Mouse (Mus musculus): Measurements from ENCODE around the gene Crat. TPM values are rescaled to one million over a fixed set of nuclear protein-coding genes. Genes with fewer than 3 reads are reported as not detected.

Gene Crat
- polyA plus RNA-seq, 1 experiment, result 37.9 TPM

GRCm38 (mm10) chr2:30366203-30366602, 49.4 kb downstream of the Crat start:
- 50% methylated on average over 5 of the region's 5 CpGs for WGBS
- no peak overlapping the region for H3K4me3 ChIP-seq (replicated peaks; ENCODE audit: control insufficient read depth, low read depth, low read length)
- peaks cover 2% of the 10 kb centered on the region; the same call in 1 of the 2 replicates for H3K4me1 ChIP-seq (ENCODE audit: control insufficient read depth, insufficient read depth, low read length)
- TF ChIP-seq POLR2A (IDR thresholded peaks at IDR 0.05; ENCODE audit: borderline replicate concordance, control insufficient read depth, low read depth, low read length) (no peak), CTCF (IDR thresholded peaks at IDR 0.05; ENCODE audit: control insufficient read depth, insufficient read depth, low read length) (no peak)
- H3K27ac ChIP-seq (ENCODE audit: control insufficient read depth, insufficient read depth, low read depth, low read length, poor library complexity), result no peak overlapping the region

DNA sequence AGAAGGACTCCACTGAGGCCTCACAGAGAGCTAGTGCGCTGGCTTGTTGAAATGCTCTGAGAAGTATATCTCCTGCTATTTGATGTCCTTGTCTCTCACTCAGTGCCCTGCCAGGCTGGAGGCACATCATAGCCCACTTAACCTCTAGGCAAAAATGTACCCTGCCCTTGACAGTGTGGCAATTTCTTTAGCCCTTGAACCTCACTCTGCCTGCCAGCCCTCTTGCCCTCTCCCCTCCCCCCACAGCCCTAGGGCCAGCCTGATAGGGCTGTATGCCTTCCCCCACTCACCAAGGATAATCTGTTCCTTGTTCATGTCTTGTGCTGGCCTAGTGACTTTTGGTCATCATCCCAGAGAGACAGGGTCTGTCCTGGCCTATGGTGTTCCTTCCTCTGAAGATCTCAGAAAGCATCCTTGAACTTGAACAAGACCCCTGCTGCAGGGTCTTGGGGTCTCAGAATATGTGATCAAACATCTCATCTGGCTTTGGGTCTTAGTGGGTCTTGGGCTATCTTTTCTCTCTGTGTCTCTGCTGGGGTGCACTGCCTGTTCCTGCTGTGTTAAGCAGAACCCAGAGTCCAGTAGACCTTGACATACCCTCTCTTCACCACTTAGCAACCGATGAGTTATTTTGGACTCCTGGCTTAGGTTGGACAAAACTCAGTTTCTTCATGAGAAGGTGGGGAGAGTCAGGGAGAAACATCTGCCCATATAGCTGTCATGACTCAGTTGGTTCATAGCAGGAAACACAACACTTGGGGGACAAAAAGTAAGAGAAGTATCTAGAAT, 50.1 kb downstream of the Crat start:
- 90% methylated on average over 2 of the region's 2 CpGs for WGBS
- no peak for TF ChIP-seq CTCF (IDR thresholded peaks at IDR 0.05; ENCODE audit: control insufficient read depth, insufficient read depth, low read length)
- no peak for TF ChIP-seq POLR2A (IDR thresholded peaks at IDR 0.05; ENCODE audit: borderline replicate concordance, control insufficient read depth, low read depth, low read length)
- H3K27ac ChIP-seq (ENCODE audit: control insufficient read depth, insufficient read depth, low read depth, low read length, poor library complexity), result no peak overlapping the region

GRCm38 (mm10) chr2:30363773-30364650, 51.6 kb downstream of the Crat start, which contains the start of gene Miga2:
TSS of gene Miga2 (plus strand) at chr2:30364233.
- no peak for TF ChIP-seq CTCF (IDR thresholded peaks at IDR 0.05; ENCODE audit: control insufficient read depth, insufficient read depth, low read length)
- peak; percentile 78; the same call in 1 of the 2 replicates for TF ChIP-seq POLR2A (IDR thresholded peaks at IDR 0.05; ENCODE audit: borderline replicate concordance, control insufficient read depth, low read depth, low read length)
- H3K4me1 ChIP-seq (ENCODE audit: control insufficient read depth, insufficient read depth, low read length), result peaks cover 2% of the 10 kb centered on the region; the same call in 1 of the 2 replicates
- peak within 1 kb of the TSS; percentile 77 for H3K4me3 ChIP-seq (replicated peaks; ENCODE audit: control insufficient read depth, low read depth, low read length)
- no peak within 1 kb of the TSS; the same call in 1 of the 2 replicates for H3K27ac ChIP-seq (ENCODE audit: control insufficient read depth, insufficient read depth, low read depth, low read length, poor library complexity)
- under 1% methylated on average over 54 of the region's 54 CpGs for WGBS

More for the DNA sequence above, 50.1 kb downstream of the Crat start:
- no peak overlapping the region for H3K4me3 ChIP-seq (replicated peaks; ENCODE audit: control insufficient read depth, low read depth, low read length)
- H3K4me1 ChIP-seq (ENCODE audit: control insufficient read depth, insufficient read depth, low read length), result peaks cover 2% of the 10 kb centered on the region; the same call in 1 of the 2 replicates

DNA sequence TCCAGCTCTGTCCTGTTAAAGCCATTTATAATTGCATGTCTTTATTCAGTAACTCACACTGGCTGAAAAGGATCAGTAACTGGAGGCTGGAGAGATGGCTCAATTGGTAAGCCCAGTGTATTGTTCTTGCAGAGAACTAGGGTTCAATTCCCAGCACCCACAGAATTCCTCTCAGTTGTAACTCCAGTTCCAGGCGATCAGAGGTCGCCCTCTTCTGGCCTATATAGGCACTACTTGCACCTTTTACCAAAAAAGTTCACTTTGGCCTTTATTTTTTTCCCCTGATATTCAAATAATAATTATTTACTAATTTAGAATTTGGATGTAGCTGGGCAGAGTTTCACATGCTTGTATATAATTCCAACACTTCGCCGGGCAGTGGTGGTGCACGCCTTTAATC, 52.7 kb downstream of the Crat start:
- Histone ChIP-seq H3K27ac (ENCODE audit: control insufficient read depth, insufficient read depth, low read depth, low read length, poor library complexity) (no peak overlapping the region), H3K4me1 (ENCODE audit: control insufficient read depth, insufficient read depth, low read length) (peaks cover 2% of the 10 kb centered on the region; the same call in 1 of the 2 replicates), H3K4me3 (replicated peaks; ENCODE audit: control insufficient read depth, low read depth, low read length) (no peak overlapping the region)
- TF ChIP-seq POLR2A (IDR thresholded peaks at IDR 0.05; ENCODE audit: borderline replicate concordance, control insufficient read depth, low read depth, low read length) (no peak), CTCF (IDR thresholded peaks at IDR 0.05; ENCODE audit: control insufficient read depth, insufficient read depth, low read length) (no peak)
- 75% methylated on average over 5 of the region's 5 CpGs for WGBS

GRCm38 (mm10) chr2:30360626-30361025, 55.0 kb downstream of the Crat start:
- Histone ChIP-seq H3K4me1 (ENCODE audit: control insufficient read depth, insufficient read depth, low read length) (peaks cover 2% of the 10 kb centered on the region; the same call in 1 of the 2 replicates), H3K27ac (ENCODE audit: control insufficient read depth, insufficient read depth, low read depth, low read length, poor library complexity) (no peak overlapping the region), H3K4me3 (replicated peaks; ENCODE audit: control insufficient read depth, low read depth, low read length) (no peak overlapping the region)
- 86% methylated on average over 10 of the region's 10 CpGs for WGBS
- TF ChIP-seq CTCF (IDR thresholded peaks at IDR 0.05; ENCODE audit: control insufficient read depth, insufficient read depth, low read length), result no peak
- TF ChIP-seq POLR2A (IDR thresholded peaks at IDR 0.05; ENCODE audit: borderline replicate concordance, control insufficient read depth, low read depth, low read length), result no peak

DNA sequence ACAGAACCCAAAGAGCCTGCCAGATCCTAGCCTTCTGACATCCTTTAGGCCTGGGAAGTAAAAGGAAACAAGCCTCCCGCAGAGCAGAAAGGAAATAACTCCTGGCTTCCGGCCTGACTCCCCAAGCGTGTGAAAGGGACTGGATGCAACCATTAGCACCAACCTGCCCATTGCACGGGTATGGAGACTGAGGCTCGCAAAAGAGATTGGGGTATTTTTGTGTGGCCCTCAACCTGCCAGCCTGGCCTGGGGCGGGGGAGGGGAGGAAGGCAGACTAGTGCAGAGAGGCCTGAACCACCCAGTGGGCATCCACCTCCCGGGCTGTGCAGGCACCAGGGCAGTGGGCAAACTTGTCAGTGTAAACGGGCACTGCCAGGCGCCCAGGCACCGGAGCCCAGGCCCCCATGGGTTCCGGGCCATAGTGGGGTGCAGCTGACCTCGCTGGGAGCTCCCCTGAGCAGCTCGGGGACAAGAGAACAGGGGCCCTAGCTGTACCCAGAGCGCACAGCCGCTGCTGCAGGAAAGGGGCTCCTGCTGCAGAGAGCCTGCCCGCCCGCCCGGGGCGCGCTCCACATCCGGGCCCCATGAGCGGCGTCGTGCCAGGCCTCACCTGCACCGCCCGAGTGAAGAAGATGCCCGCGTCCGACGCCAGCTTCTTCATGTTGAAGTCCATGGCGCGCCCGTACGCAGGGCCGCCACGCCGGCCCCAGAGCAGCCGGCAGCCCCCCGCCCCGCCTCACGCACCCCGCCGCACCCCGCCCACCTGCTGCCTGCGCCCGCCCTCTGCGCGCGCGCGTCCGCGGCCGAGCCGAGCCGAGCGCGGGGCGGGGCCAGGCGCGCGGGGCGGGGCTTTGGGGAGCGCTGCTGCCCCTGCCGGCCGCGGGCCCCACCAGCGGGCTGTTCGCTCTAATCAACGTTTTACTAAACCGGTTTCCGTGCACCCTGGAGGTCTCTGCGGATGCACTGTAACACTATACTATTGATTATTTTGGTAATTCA, 56.8 kb downstream of the Crat start, which contains the start of gene Sh3glb2:
TSS of gene Sh3glb2 (minus strand) at position 805 of the 999 bp plus-strand sequence.
- Histone ChIP-seq H3K4me1 (ENCODE audit: control insufficient read depth, insufficient read depth, low read length) (no peaks in the 10 kb centered on the region; the same call in 1 of the 2 replicates), H3K4me3 (replicated peaks; ENCODE audit: control insufficient read depth, low read depth, low read length) (peak within 1 kb of the TSS; percentile 63), H3K27ac (ENCODE audit: control insufficient read depth, insufficient read depth, low read depth, low read length, poor library complexity) (peak within 1 kb of the TSS; percentile 57)
- no peak; the same call in 1 of the 2 replicates for TF ChIP-seq POLR2A (IDR thresholded peaks at IDR 0.05; ENCODE audit: borderline replicate concordance, control insufficient read depth, low read depth, low read length)
- TF ChIP-seq CTCF (IDR thresholded peaks at IDR 0.05; ENCODE audit: control insufficient read depth, insufficient read depth, low read length), result peak; percentile 45; the same call in 1 of the 2 replicates
- under 1% methylated on average over 72 of the region's 73 CpGs for WGBS

Measured in bone marrow, adult 2 months (tissue).